Mouse (Mus musculus): ENCODE results near the gene Nkrf. TPM values are rescaled to one million over a fixed set of nuclear protein-coding genes. Genes with fewer than 3 reads are reported as not detected.

The Nkrf gene
- polyA plus RNA-seq, 1 experiment from 2014 or later: 7.9 TPM

GRCm38 (mm10) chrX:36839391-36839790 is 63.3 kb downstream of the Nkrf start:
- whole genome bisulfite sequencing: 86% methylated on average over 7 of the region's 7 CpGs
- Histone ChIP-seq H3K27ac (ENCODE audit: low read depth, low read length) (no peak overlapping the region), H3K9ac (ENCODE audit: low read depth, low read length) (no peak overlapping the region), H3K4me3 (ENCODE audit: low read depth, low read length) (no peak overlapping the region), H3K4me2 (replicated peaks; ENCODE audit: low read depth, low read length) (no peak overlapping the region), H3K4me1 (replicated peaks; ENCODE audit: control insufficient read depth, insufficient read depth, low read length) (no peaks in the 10 kb centered on the region), H3K36me3 (ENCODE audit: control insufficient read depth, insufficient read depth, low read length) (no peaks in the 10 kb centered on the region), H3K9me3 (ENCODE audit: control insufficient read depth, low read length) (no peaks in the 10 kb centered on the region), H3K27me3 (ENCODE audit: control insufficient read depth, insufficient read depth, low read length) (no peaks in the 10 kb centered on the region)
- DNase-seq (ENCODE audit: low spot score) (no peak), ATAC-seq (ENCODE audit: low FRiP score) (no peak)

Other genes starting within 250 kb of the Nkrf start
- gene Slc25a43, start 159.2 kb downstream of the Nkrf start, polyA plus RNA-seq (2014; fragmentation: Nextera tagmentation; extraction: Ambion mirVana): 1.2 TPM in 2 replicates
- 838 and 896 TPM in 2 replicates for gene Slc25a5, start 107.2 kb downstream of the Nkrf start, polyA plus RNA-seq (2014; fragmentation: Nextera tagmentation; extraction: Ambion mirVana)
- 123 and 138 TPM in 2 replicates for gene Ube2a, start 29.0 kb downstream of the Nkrf start, polyA plus RNA-seq (2014; fragmentation: Nextera tagmentation; extraction: Ambion mirVana)
- 38.9 and 41.4 TPM in 2 replicates for gene C330007P06Rik, start 28.8 kb downstream of the Nkrf start, polyA plus RNA-seq (2014; fragmentation: Nextera tagmentation; extraction: Ambion mirVana)
- 57.5 and 62.8 TPM in 2 replicates for gene Sept6, start 88.9 kb upstream of the Nkrf start, polyA plus RNA-seq (2014; fragmentation: Nextera tagmentation; extraction: Ambion mirVana)
- gene Sowahd, start 145.9 kb upstream of the Nkrf start, polyA plus RNA-seq (2014; fragmentation: Nextera tagmentation; extraction: Ambion mirVana): not detected in 2 replicates
- gene Rpl39, start 182.5 kb upstream of the Nkrf start, polyA plus RNA-seq (2014; fragmentation: Nextera tagmentation; extraction: Ambion mirVana): 414 and 431 TPM in 2 replicates
- gene Upf3b, start 207.4 kb upstream of the Nkrf start, polyA plus RNA-seq (2014; fragmentation: Nextera tagmentation; extraction: Ambion mirVana): 19.0 and 27.6 TPM in 2 replicates
- gene Nkap, start 223.9 kb upstream of the Nkrf start, polyA plus RNA-seq (2014; fragmentation: Nextera tagmentation; extraction: Ambion mirVana): 22.3 and 25.9 TPM in 2 replicates